10 mouse cellular contexts compared by ENCODE assay signal in genomic region chr5:134887447-134888335, GRCm38 (mm10). TPM values are rescaled to one million over a fixed set of nuclear protein-coding genes. Genes with fewer than 3 reads are reported as not detected.
A peak's percentile ranks its signal among the peaks of the same experiment; 100 is the strongest.
DNase-seq lines count a peak whose midpoint lies in the region; ATAC-seq and TF ChIP-seq lines count a peak whose summit lies in the region.
"Had no signal": no experiment of that assay in that cellular context is flagged by ENCODE, and none has a peak within 500 bp of the region (broad histone marks: within the 10 kb centered on the region; RNA-seq: fewer than 3 reads in every experiment).

No protein-coding gene starts in this region.

- no peaks in the 10 kb centered on the region for H3K27me3 ChIP-seq in hindbrain, embryonic 13.5 days
- no peaks in the 10 kb centered on the region for H3K27me3 ChIP-seq in hindbrain, postnatal 0 days (ENCODE audit: insufficient read depth, low read length)
- no peaks in the 10 kb centered on the region for H3K27me3 ChIP-seq in kidney, embryonic 14.5 days (ENCODE audit: control insufficient read depth, insufficient read depth, low read length)

- 53% methylated on average over 18 of the region's 18 CpGs for WGBS in hindbrain, embryonic 13.5 days
- 46% methylated on average over 18 of the region's 18 CpGs for WGBS in hindbrain, postnatal 0 days
- WGBS in kidney, embryonic 14.5 days: 60% methylated on average over 18 of the region's 18 CpGs

- H3K36me3 ChIP-seq in hindbrain, embryonic 13.5 days: no peaks in the 10 kb centered on the region
- no peaks in the 10 kb centered on the region for H3K36me3 ChIP-seq in hindbrain, postnatal 0 days (ENCODE audit: insufficient read depth, low read length)
- no peaks in the 10 kb centered on the region for H3K36me3 ChIP-seq in kidney, embryonic 14.5 days (ENCODE audit: control insufficient read depth, insufficient read depth, low read length)

- no peak overlapping the region for H3K4me3 ChIP-seq in hindbrain, embryonic 13.5 days
- H3K4me3 ChIP-seq in hindbrain, postnatal 0 days (ENCODE audit: low read length): no peak overlapping the region
- no peak overlapping the region for H3K4me3 ChIP-seq in kidney, embryonic 14.5 days (ENCODE audit: low read length)

- no peak for ATAC-seq in hindbrain, embryonic 13.5 days (ENCODE audit: low FRiP score)
- ATAC-seq in hindbrain, postnatal 0 days: no peak
- ATAC-seq in kidney, embryonic 14.5 days (ENCODE audit: low FRiP score, low TSS enrichment): 0 out of 2 replicates have a peak, but pooled peaks have one; percentile 19

- no peak for DNase-seq in hindbrain, postnatal 0 days (ENCODE audit: low spot score)
- DNase-seq in heart, adult 18-20 months: peak; percentile 65 to 92
- peak; percentile 79 to 92 for DNase-seq in lung, postnatal 4 days
- no peak for DNase-seq in right cerebral cortex, adult 18-20 months
- DNase-seq in left cerebral cortex, postnatal 4 days: no peak
- DNase-seq in thymus, postnatal 4 days: no peak

- no peak for TF ChIP-seq CTCF in hindbrain, postnatal 0 days (IDR thresholded peaks at IDR 0.05; ENCODE audit: low read depth)

- 0 out of 2 replicates have a peak overlapping the region, but pooled peaks have one; percentile 24 for H3K27ac ChIP-seq in hindbrain, embryonic 13.5 days
- H3K27ac ChIP-seq in hindbrain, postnatal 0 days: no peak overlapping the region
- peak overlapping the region; percentile 61; the same call in 1 of the 2 replicates for H3K27ac ChIP-seq in kidney, embryonic 14.5 days (ENCODE audit: low read depth, low read length)

- H3K9me3 ChIP-seq in hindbrain, embryonic 13.5 days: no peaks in the 10 kb centered on the region
- H3K9me3 ChIP-seq in hindbrain, postnatal 0 days (ENCODE audit: low read length): no peaks in the 10 kb centered on the region
- H3K9me3 ChIP-seq in kidney, embryonic 14.5 days (ENCODE audit: control insufficient read depth, low read length): no peaks in the 10 kb centered on the region

- H3K9ac ChIP-seq in hindbrain, embryonic 13.5 days: no peak overlapping the region; the same call in 1 of the 2 replicates
- H3K9ac ChIP-seq in hindbrain, postnatal 0 days (replicated peaks; ENCODE audit: low read length): no peak overlapping the region
- H3K9ac ChIP-seq in kidney, embryonic 14.5 days (ENCODE audit: low read depth, low read length): no peak overlapping the region

- peaks cover 4% of the 10 kb centered on the region; the same call in 1 of the 2 replicates for H3K4me1 ChIP-seq in hindbrain, embryonic 13.5 days (replicated peaks)
- H3K4me1 ChIP-seq in hindbrain, postnatal 0 days (ENCODE audit: insufficient read depth, low read length): no peaks in the 10 kb centered on the region
- no peaks in the 10 kb centered on the region for H3K4me1 ChIP-seq in kidney, embryonic 14.5 days (ENCODE audit: control insufficient read depth, insufficient read depth, low read length)

- intact Hi-C loops in left cerebral cortex, postnatal 4 days (cut with DNase I): no loop called here

- no peak overlapping the region for H3K4me2 ChIP-seq in hindbrain, embryonic 13.5 days
- no peak overlapping the region for H3K4me2 ChIP-seq in hindbrain, postnatal 0 days (ENCODE audit: low read depth, low read length)
- H3K4me2 ChIP-seq in kidney, embryonic 14.5 days (replicated peaks; ENCODE audit: low read depth, low read length): no peak overlapping the region

RNA-seq across cellular contexts. Expression of gene Tmem270, which starts 18.8 kb away (rescaled TPM):
- polyA plus RNA-seq in hindbrain, embryonic 13.5 days (2015; fragmentation: Nextera tagmentation; extraction: Ambion mirVana): not detected in 2 replicates
- not detected in 2 replicates for total RNA-seq in hindbrain, postnatal 0 days (2014; rRNA removed)
- not detected in 2 replicates for polyA plus RNA-seq in hindbrain, postnatal 0 days (2015; fragmentation: Nextera tagmentation; extraction: Ambion mirVana)
- total RNA-seq in heart, adult 18-20 months (2021): not detected
- not detected in 2 replicates for polyA plus RNA-seq in kidney, embryonic 14.5 days (2014; fragmentation: Nextera tagmentation; extraction: Ambion mirVana)
- not detected for total RNA-seq in left cerebral cortex, postnatal 4 days (2021)
- total RNA-seq: CH12.LX had no signal
- polyA plus RNA-seq: limb, embryonic 11.5 days had no signal

RNA-seq across cellular contexts. Expression of gene Cldn13, which starts 27.6 kb away (rescaled TPM):
- polyA plus RNA-seq in hindbrain, embryonic 13.5 days (2015; fragmentation: Nextera tagmentation; extraction: Ambion mirVana): 0.31 TPM in 1 of 2 replicates, not detected in the other
- not detected in 2 replicates for total RNA-seq in hindbrain, postnatal 0 days (2014; rRNA removed)
- polyA plus RNA-seq in hindbrain, postnatal 0 days (2015; fragmentation: Nextera tagmentation; extraction: Ambion mirVana): not detected in 2 replicates
- total RNA-seq in heart, adult 18-20 months (2021): not detected
- 0.20 and 0.24 TPM in 2 replicates for polyA plus RNA-seq in kidney, embryonic 14.5 days (2014; fragmentation: Nextera tagmentation; extraction: Ambion mirVana)
- not detected for total RNA-seq in left cerebral cortex, postnatal 4 days (2021)
- total RNA-seq: CH12.LX had no signal

RNA-seq across cellular contexts. Expression of gene Mettl27, which starts 44.5 kb away (rescaled TPM):
- polyA plus RNA-seq in hindbrain, embryonic 13.5 days (2015; fragmentation: Nextera tagmentation; extraction: Ambion mirVana): 5.4 and 6.7 TPM in 2 replicates
- total RNA-seq in hindbrain, postnatal 0 days (2014; rRNA removed): 8.1 and 10.9 TPM in 2 replicates
- 8.5 and 11.0 TPM in 2 replicates for polyA plus RNA-seq in hindbrain, postnatal 0 days (2015; fragmentation: Nextera tagmentation; extraction: Ambion mirVana)
- total RNA-seq in heart, adult 18-20 months (2021): 1 to 10 TPM; 5.7 to 7.2 TPM
- 19.4 and 26.6 TPM in 2 replicates for polyA plus RNA-seq in kidney, embryonic 14.5 days (2014; fragmentation: Nextera tagmentation; extraction: Ambion mirVana)
- 1 to 10 TPM; 6.4 to 7.2 TPM for total RNA-seq in left cerebral cortex, postnatal 4 days (2021)

RNA-seq across cellular contexts. Expression of gene Cldn4, which starts 59.0 kb away (rescaled TPM):
- polyA plus RNA-seq in hindbrain, embryonic 13.5 days (2015; fragmentation: Nextera tagmentation; extraction: Ambion mirVana): not detected in 2 replicates
- total RNA-seq in hindbrain, postnatal 0 days (2014; rRNA removed): not detected in 2 replicates
- not detected in 2 replicates for polyA plus RNA-seq in hindbrain, postnatal 0 days (2015; fragmentation: Nextera tagmentation; extraction: Ambion mirVana)
- total RNA-seq in heart, adult 18-20 months (2021): under 1 TPM in 1 of 2 experiments, not detected in 1; 0.62 TPM
- polyA plus RNA-seq in kidney, embryonic 14.5 days (2014; fragmentation: Nextera tagmentation; extraction: Ambion mirVana): 73.4 and 76.1 TPM in 2 replicates
- under 1 TPM in 1 of 2 experiments, not detected in 1; 0.18 TPM for total RNA-seq in left cerebral cortex, postnatal 4 days (2021)

Comparison
In these comparisons a context has a peak if more than half of its experiments do, and no peak if none do; other contexts are left out.
1. DNase-seq: peak in heart, adult 18-20 months (2 of 2) and lung, postnatal 4 days (2 of 2); none in hindbrain, postnatal 0 days (single experiment), right cerebral cortex, adult 18-20 months (single experiment), left cerebral cortex, postnatal 4 days (single experiment) and thymus, postnatal 4 days (single experiment).